Comparison of ENCODE assay signal across 27 mouse cellular contexts in the genomic region with DNA sequence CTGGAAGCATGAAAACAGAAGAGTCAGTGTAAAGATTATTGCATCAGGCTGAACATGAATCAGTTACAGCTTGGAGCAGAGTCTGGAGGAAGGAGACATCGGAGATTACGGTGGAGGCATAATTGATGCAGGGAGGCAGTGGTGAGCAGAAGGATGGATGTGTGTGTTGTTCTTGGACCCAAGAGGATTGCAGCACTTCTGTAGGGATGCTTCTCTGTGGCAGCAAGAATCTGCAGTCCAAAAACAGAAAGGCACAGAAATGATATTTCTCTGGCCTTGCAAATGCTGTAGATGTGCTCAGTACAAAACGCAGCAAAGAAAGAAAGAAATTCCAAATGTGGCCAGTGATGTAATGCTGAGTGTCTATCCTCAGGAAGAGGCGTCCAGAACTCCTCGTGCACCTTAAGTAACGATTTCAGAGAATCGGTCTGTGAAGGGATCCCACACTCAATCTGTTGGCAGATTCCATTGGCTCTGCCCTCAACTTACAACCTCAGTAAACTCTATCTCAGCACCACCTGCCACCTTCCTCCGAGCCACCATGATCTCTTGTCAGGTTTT. TPM values are rescaled to one million over a fixed set of nuclear protein-coding genes. Genes with fewer than 3 reads are reported as not detected.
DNase-seq lines count a peak whose midpoint lies in the region; ATAC-seq and TF ChIP-seq lines count a peak whose summit lies in the region.
"Had no signal": no experiment of that assay in that cellular context is flagged by ENCODE, and none has a peak within 500 bp of the region (broad histone marks: within the 10 kb centered on the region; RNA-seq: fewer than 3 reads in every experiment).

No protein-coding gene starts in this region.

- ATAC-seq in liver, postnatal 0 days: no peak
- ATAC-seq: forebrain, embryonic 13.5 days; hindbrain, embryonic 16.5 days; intestine, embryonic 16.5 days; liver, embryonic 12.5 days; midbrain, embryonic 15.5 days had no signal

- DNase-seq in layer of hippocampus, adult 11-12 months (ENCODE audit: low spot score): peak; percentile 41
- DNase-seq in layer of hippocampus, adult 9-10 months (ENCODE audit: low spot score): no peak
- peak; percentile 45 to 63 for DNase-seq in right cerebral cortex, adult 2 months (ENCODE audit: low spot score in 2 of 2)
- DNase-seq in right cerebral cortex, postnatal 4 days: no peak
- DNase-seq in left cerebral cortex, adult 2 months (ENCODE audit: extremely low spot score in 1 of 2, low spot score in 2 of 2): peak in 1 of 2 experiments; percentile 42
- DNase-seq in telencephalon, adult 2 months (ENCODE audit: low read depth, low spot score): peak; percentile 91
- no peak for DNase-seq in gastrocnemius, postnatal 25 days
- no peak for DNase-seq in liver, postnatal 0 days
- DNase-seq: adrenal gland, postnatal 10 days; B cell, adult 2 months; cerebellum, postnatal 36 days; heart, postnatal 36 days; kidney, postnatal 4 days; lung, embryonic 14.5 days; lung, postnatal 36 days; thymus, postnatal 25 days had no signal

- no peaks in the 10 kb centered on the region for H3K27me3 ChIP-seq in liver, postnatal 0 days (ENCODE audit: insufficient read depth, low read length)
- H3K27me3 ChIP-seq: forebrain, embryonic 13.5 days; heart, embryonic 13.5 days; kidney, embryonic 15.5 days; liver, embryonic 12.5 days; midbrain, embryonic 15.5 days; neural tube, embryonic 15.5 days had no signal

- H3K27ac ChIP-seq in left cerebral cortex, adult 2 months: peak overlapping the region; percentile 91
- H3K27ac ChIP-seq in liver, postnatal 0 days (ENCODE audit: low read depth): no peak overlapping the region
- H3K27ac ChIP-seq: embryonic facial prominence, embryonic 10.5 days; forebrain, embryonic 13.5 days; heart, embryonic 13.5 days; kidney, embryonic 15.5 days; limb, embryonic 12.5 days; liver, embryonic 12.5 days; midbrain, embryonic 15.5 days had no signal

- TF ChIP-seq EP300 in liver, postnatal 0 days (IDR thresholded peaks at IDR 0.05; ENCODE audit: low read depth): no peak

- 80% methylated on average over 8 of the region's 8 CpGs for WGBS in liver, postnatal 0 days (ENCODE audit: insufficient replicate concordance)

- H3K4me3 ChIP-seq in left cerebral cortex, adult 2 months: no peak overlapping the region
- H3K4me3 ChIP-seq in liver, postnatal 0 days (ENCODE audit: low read depth, low read length): no peak overlapping the region
- H3K4me3 ChIP-seq: embryonic facial prominence, embryonic 10.5 days; forebrain, embryonic 13.5 days; heart, embryonic 13.5 days; kidney, embryonic 15.5 days; limb, embryonic 12.5 days; liver, embryonic 12.5 days; midbrain, embryonic 15.5 days; myocyte; neural tube, embryonic 15.5 days had no signal

- H3K36me3 ChIP-seq in liver, postnatal 0 days (replicated peaks; ENCODE audit: insufficient read depth, low read length): no peaks in the 10 kb centered on the region
- H3K36me3 ChIP-seq: embryonic facial prominence, embryonic 10.5 days; heart, embryonic 13.5 days; kidney, embryonic 15.5 days; limb, embryonic 12.5 days; liver, embryonic 12.5 days; midbrain, embryonic 15.5 days; neural tube, embryonic 15.5 days had no signal

- no peaks in the 10 kb centered on the region for H3K4me1 ChIP-seq in liver, postnatal 0 days (ENCODE audit: insufficient read depth)
- H3K4me1 ChIP-seq: liver, embryonic 12.5 days had no signal

- H3K4me2 ChIP-seq in liver, postnatal 0 days (ENCODE audit: low read depth, low read length): no peak overlapping the region
- H3K4me2 ChIP-seq: forebrain, embryonic 13.5 days; heart, embryonic 13.5 days; kidney, embryonic 15.5 days; limb, embryonic 12.5 days; liver, embryonic 12.5 days; lung, embryonic 14.5 days; midbrain, embryonic 15.5 days; neural tube, embryonic 15.5 days had no signal

- no peaks in the 10 kb centered on the region for H3K9me3 ChIP-seq in liver, postnatal 0 days (ENCODE audit: low read length)
- H3K9me3 ChIP-seq: embryonic facial prominence, embryonic 10.5 days; forebrain, embryonic 13.5 days; heart, embryonic 13.5 days; kidney, embryonic 15.5 days; limb, embryonic 12.5 days; liver, embryonic 12.5 days; midbrain, embryonic 15.5 days; neural tube, embryonic 15.5 days had no signal

- intact Hi-C loops in left cerebral cortex, adult 2 months (cut with DNase I): loop anchor here (2.0 kb wide), 1 partner anchor 36 kb away; no protein-coding TSS in a partner anchor

- TF ChIP-seq CTCF in left cerebral cortex, adult 2 months (IDR thresholded peaks at IDR 0.05): no peak
- TF ChIP-seq CTCF in liver, postnatal 0 days (IDR thresholded peaks at IDR 0.05; ENCODE audit: low read depth): no peak

- H3K9ac ChIP-seq in liver, postnatal 0 days (replicated peaks): no peak overlapping the region
- H3K9ac ChIP-seq: forebrain, embryonic 13.5 days; heart, embryonic 13.5 days; kidney, embryonic 15.5 days; limb, embryonic 12.5 days; liver, embryonic 12.5 days; lung, embryonic 14.5 days; midbrain, embryonic 15.5 days; neural tube, embryonic 15.5 days had no signal

RNA-seq across cellular contexts. Expression of gene Gatb, which starts 43.2 kb away (rescaled TPM):
- total RNA-seq in left cerebral cortex, adult 2 months (2021): 10 to 100 TPM; 20.4 to 20.6 TPM
- 10 to 100 TPM; 13.7 to 16.8 TPM for total RNA-seq in gastrocnemius, postnatal 25 days (2021)
- polyA plus RNA-seq in liver, postnatal 0 days (2015; fragmentation: Nextera tagmentation; extraction: Ambion mirVana): 13.0 and 14.6 TPM in 2 replicates

Comparison
In these comparisons a context has a peak if more than half of its experiments do, and no peak if none do; other contexts are left out.
1. DNase-seq: peak in layer of hippocampus, adult 11-12 months (single experiment), right cerebral cortex, adult 2 months (2 of 2) and telencephalon, adult 2 months (single experiment); none in layer of hippocampus, adult 9-10 months (single experiment), right cerebral cortex, postnatal 4 days (single experiment), gastrocnemius, postnatal 25 days (single experiment) and liver, postnatal 0 days (single experiment).